Mouse (Mus musculus): Measurements from ENCODE around the gene Gm10376.
"Not testable (repeated sequence)": the region's sequence is repeated elsewhere in the genome, so short reads cannot be mapped to it uniquely, and the experiment has no call there.

The Gm10376 gene

DNA sequence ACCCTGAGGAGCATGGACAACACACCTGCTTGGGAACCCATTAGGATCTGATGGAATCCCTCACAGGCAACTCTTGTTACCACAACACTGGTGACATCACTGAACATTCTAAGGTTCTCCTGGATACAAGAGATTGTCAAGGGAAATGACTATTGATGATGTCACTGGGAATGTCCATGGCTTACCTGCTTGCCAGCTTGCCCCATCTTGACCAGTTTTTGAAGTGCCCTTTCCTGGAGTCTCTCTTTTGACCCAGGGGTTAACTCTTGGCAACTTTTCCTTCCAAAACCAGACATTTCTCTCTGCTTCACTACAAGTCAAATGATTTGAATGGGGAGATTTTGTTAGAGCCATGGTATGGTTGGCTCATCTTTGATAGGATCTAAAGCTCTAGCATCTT is at the start of gene Gm10376:
Gene Gm10376 (minus strand): TSS at position 101 of the 400 bp plus-strand sequence.
- DNase-seq (ENCODE audit: low spot score) = not testable (repeated sequence)

DNA sequence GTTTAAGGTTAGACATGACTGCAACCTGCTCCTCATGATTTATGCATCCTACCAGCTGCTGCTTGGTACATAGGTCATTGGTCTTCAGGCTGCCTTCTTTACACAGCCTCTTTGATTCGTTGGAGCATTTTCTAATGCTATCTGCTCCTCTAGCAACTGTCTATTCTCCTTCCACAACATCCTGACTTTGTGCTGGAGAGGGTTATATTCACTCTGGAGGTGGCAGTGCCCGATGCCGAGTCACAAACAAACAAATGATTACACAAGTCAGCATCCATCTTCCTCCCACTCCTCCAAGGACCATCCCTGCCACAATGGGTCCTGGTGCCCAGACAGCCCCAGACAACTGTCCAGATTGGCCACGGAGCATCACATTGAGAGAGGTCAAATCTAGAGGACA is 44.8 kb upstream of the Gm10376 start:
- not testable (repeated sequence) for DNase-seq (ENCODE audit: low spot score)

DNA sequence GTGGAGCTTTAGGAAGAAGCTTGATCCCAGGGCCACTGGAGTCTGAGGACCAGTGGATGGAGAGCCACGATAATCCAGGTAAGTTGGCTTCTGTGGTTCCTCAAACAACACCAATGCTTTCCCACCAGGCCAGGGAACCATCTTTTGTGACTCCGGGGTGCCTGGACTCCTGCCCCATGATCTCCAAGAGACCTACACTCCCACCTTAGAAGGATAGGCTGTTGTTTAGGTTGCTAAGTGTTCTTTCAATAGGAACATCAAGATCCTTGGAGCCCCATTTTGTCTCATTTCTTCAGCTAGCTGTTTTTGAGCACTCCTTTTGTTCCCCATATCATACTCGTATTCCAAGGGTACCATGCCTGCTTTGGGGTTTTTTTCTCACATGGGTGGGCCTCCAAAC is 42.6 kb upstream of the Gm10376 start:
- not testable (repeated sequence) for DNase-seq (ENCODE audit: low spot score)

DNA sequence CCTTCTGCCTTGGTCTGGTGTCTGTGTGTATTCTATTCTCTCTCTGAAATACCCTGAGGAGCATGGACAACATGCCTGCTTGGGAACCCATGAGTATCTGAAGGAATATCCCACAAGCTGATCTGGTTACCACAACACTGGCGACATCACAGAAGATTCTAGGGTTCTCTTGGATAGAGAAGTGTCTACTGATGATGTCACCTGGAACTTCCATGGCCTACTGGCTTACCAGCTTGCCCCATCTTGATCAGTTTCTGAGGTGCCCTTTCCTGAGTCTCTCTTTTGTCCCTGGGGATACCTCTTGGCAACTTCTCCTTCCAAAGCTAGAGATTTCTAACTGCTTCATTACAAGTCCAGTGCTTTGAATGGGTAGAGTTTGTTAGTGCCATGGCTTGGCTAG is 21.9 kb downstream of the Gm10376 start, which contains the start of gene Gm8082:
Gene Gm8082 (minus strand): TSS at position 101 of the 400 bp plus-strand sequence.
- not testable (repeated sequence) for DNase-seq (ENCODE audit: low spot score)

Measured in ovary, postnatal 36 days (tissue).